Mouse (Mus musculus): ENCODE data around the gene Hexa. TPM values are rescaled to one million over a fixed set of nuclear protein-coding genes. Genes with fewer than 3 reads are reported as not detected.

Hexa gene
- polyA plus RNA-seq, 1 experiment from 2014 or later, result 47.7 TPM

DNA sequence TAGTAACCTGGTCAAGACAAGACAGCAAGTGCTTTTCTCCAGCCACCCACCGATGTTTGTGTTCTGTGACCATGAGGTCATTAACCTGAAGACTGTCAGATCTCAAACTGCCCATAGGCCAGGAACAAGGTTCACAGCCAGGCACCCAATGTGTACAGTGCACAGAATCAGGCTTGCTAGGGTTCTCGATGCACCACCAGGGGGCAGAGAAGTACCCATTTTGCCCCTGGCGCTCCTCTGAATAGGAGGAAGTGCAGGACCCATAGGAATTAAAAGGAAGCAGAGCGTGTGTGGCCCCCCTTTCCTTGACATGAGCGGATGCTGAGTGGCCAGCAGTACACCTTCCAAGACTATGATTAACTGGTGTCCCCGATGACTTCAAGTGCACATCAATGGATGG lies 27.8 kb downstream of the Hexa start:
- no peaks in the 10 kb centered on the region for H3K27me3 ChIP-seq
- H3K36me3 ChIP-seq, result peaks cover 31% of the 10 kb centered on the region
- WGBS, result 32% methylated on average over 6 of the region's 6 CpGs
- H3K9me3 ChIP-seq, result no peaks in the 10 kb centered on the region
- no peak for ATAC-seq (ENCODE audit: low FRiP score, low read depth)
- H3K4me3 ChIP-seq, result no peak overlapping the region
- no peaks in the 10 kb centered on the region for H3K4me1 ChIP-seq
- no peak overlapping the region for H3K9ac ChIP-seq (replicated peaks)
- H3K27ac ChIP-seq (replicated peaks), result no peak overlapping the region
- no peak overlapping the region for H3K4me2 ChIP-seq (replicated peaks)

DNA sequence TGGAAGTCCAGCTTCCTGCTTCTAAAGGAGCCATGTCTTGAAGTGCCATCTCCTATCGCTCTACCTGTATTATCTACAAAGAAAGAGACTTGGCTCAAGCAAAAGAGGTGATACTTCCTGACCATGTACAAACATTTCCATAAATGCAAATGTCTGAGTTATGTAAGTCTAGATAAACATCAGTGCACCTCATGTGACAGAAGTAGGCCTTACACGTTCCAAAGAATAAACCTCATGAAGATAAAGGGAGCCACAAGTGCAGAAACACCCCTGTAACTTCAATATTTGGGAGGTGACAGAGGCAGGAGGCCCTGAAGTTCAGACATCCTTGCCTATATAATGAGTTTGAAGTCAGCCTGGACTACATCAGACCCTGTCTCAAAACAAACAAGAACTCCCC lies 32.5 kb downstream of the Hexa start:
- peaks cover 14% of the 10 kb centered on the region for H3K27me3 ChIP-seq
- 85% methylated on average over 2 of the region's 2 CpGs for WGBS
- H3K4me1 ChIP-seq, result no peaks in the 10 kb centered on the region
- H3K4me2 ChIP-seq (replicated peaks), result no peak overlapping the region
- H3K36me3 ChIP-seq, result no peaks in the 10 kb centered on the region
- no peak overlapping the region for H3K9ac ChIP-seq (replicated peaks)
- no peaks in the 10 kb centered on the region for H3K9me3 ChIP-seq
- no peak overlapping the region for H3K27ac ChIP-seq (replicated peaks)
- ATAC-seq (ENCODE audit: low FRiP score, low read depth), result no peak
- no peak overlapping the region for H3K4me3 ChIP-seq

DNA sequence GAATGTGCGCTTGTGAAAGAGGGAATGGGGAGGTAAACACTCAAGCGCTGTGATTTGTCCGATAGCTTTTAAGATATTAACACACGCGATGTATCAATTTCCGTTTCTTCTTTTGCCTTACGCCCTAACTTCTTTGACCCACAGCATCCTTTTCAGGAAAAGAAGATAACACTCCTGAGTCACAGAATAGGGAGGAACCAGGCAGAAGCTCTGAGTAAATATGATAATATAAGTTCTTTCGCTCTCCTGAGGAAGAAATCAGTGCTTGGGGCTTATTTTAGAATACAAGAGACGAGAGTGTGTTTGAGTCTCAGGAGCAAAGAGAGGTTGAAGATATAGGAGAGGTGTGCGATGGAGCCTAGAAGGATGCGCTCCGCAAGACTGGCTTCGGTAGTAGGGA lies 38.1 kb downstream of the Hexa start:
- Histone ChIP-seq H3K27ac (replicated peaks) (peak overlapping the region; percentile 52), H3K4me3 (peak overlapping the region; percentile 54), H3K9ac (replicated peaks) (peak overlapping the region; percentile 59; the same call in 1 of the 2 replicates), H3K4me2 (replicated peaks) (peak overlapping the region; percentile 71), H3K36me3 (no peaks in the 10 kb centered on the region), H3K27me3 (peaks cover 50% of the 10 kb centered on the region), H3K9me3 (no peaks in the 10 kb centered on the region), H3K4me1 (peaks cover 13% of the 10 kb centered on the region)
- WGBS, result 15% methylated on average over 13 of the region's 13 CpGs
- no peak for ATAC-seq (ENCODE audit: low FRiP score, low read depth)

DNA sequence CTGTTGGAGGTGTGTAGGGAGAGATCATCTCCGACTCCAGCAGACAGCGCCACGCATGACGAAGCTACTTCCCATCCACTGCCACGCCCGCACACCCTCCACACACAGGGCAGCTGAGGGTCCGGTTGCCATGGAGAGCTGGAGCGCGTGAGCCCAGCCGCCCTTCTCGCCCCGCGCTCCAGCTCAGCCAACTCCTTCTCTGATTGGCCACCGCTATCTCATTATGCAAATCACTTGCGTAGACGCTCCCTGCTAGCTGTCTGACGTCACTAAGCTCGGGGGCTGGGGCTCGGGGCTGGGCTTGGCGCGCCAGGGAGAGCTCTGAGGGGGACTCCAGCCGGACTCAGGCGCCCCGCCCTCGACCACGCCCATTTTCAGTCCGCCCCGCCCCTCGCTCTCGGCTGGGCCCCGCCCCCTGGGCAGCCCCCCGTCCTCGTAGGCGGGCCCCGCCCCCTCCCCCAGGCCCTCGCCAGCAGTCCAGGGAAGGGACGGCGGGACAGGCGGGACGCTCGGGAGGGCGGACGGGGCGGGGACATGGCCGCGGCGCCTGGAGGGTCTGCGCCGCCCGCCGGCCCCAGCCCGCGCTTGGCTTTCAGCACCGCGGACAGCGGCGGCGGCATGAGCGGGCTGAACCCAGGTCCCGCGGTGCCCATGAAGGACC lies 38.6 kb downstream of the Hexa start, which contains the start of gene Celf6:
Celf6 (plus strand) TSS at position 74 of the 661 bp plus-strand sequence.
- under 1% methylated on average over 58 of the region's 61 CpGs for WGBS
- Histone ChIP-seq H3K4me2 (replicated peaks) (peak within 1 kb of the TSS; percentile 71), H3K4me1 (peaks cover 13% of the 10 kb centered on the region), H3K4me3 (peak within 1 kb of the TSS; percentile 54), H3K27ac (replicated peaks) (peak within 1 kb of the TSS; percentile 64), H3K9me3 (no peaks in the 10 kb centered on the region), H3K27me3 (peaks cover 51% of the 10 kb centered on the region), H3K9ac (replicated peaks) (peak within 1 kb of the TSS; percentile 59), H3K36me3 (no peaks in the 10 kb centered on the region)
- ATAC-seq (ENCODE audit: low FRiP score, low read depth), result peak; percentile 97

DNA sequence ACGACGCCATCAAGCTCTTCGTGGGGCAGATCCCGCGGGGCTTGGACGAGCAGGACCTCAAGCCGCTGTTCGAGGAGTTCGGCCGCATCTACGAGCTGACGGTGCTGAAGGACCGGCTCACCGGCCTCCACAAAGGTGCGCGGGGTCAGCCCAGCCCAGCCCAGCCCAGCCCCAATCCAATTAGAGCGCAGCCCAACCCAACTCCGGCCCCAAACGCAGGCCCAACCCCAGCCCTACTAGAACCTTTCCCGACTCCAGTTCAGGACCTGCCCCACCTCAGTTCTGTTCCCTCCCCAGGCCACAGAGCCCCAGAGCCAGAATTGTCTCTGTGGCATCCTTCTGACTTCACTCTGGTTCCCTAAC lies 39.1 kb downstream of the Hexa start:
- Histone ChIP-seq H3K4me1 (peaks cover 13% of the 10 kb centered on the region), H3K4me3 (peak overlapping the region; percentile 54), H3K27me3 (peaks cover 51% of the 10 kb centered on the region), H3K36me3 (no peaks in the 10 kb centered on the region), H3K9me3 (no peaks in the 10 kb centered on the region), H3K27ac (replicated peaks) (peak overlapping the region; percentile 64), H3K4me2 (replicated peaks) (peak overlapping the region; percentile 71), H3K9ac (replicated peaks) (peak overlapping the region; percentile 59)
- 0% methylated on average over 20 of the region's 20 CpGs for WGBS
- ATAC-seq (ENCODE audit: low FRiP score, low read depth), result peak; percentile 68

DNA sequence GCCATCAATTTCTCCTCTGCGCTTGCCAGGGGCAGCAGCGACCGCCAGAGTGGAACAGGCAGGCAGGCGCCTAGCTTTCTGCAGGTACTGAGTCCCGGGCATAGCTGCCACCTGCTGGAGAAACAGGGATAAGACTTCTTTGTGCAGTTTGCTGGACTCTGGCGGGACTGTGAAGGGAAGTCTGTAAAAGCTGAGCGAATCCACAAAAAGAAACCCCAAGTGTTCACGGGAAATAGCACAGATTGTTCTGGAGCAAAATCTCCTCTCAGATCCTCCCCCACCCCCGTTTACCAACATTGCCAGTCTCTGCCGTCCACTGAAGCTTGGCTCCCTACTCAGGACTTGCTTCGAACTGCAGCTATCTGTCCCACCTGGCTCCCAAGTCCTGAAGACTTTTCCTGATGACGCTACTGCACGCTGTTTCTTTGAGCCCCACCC lies 45.5 kb downstream of the Hexa start:
- no peaks in the 10 kb centered on the region for H3K36me3 ChIP-seq
- H3K27ac ChIP-seq (replicated peaks), result no peak overlapping the region
- peak overlapping the region; percentile 10; the same call in 1 of the 2 replicates for H3K4me3 ChIP-seq
- H3K4me2 ChIP-seq (replicated peaks), result peak overlapping the region; percentile 41
- WGBS, result 6% methylated on average over 13 of the region's 13 CpGs
- no peak for ATAC-seq (ENCODE audit: low FRiP score, low read depth)
- 0 out of 2 replicates have a peak overlapping the region, but pooled peaks have one; percentile 37 for H3K9ac ChIP-seq (replicated peaks)
- peaks cover 25% of the 10 kb centered on the region for H3K4me1 ChIP-seq
- no peaks in the 10 kb centered on the region for H3K9me3 ChIP-seq
- peaks cover 60% of the 10 kb centered on the region for H3K27me3 ChIP-seq

DNA sequence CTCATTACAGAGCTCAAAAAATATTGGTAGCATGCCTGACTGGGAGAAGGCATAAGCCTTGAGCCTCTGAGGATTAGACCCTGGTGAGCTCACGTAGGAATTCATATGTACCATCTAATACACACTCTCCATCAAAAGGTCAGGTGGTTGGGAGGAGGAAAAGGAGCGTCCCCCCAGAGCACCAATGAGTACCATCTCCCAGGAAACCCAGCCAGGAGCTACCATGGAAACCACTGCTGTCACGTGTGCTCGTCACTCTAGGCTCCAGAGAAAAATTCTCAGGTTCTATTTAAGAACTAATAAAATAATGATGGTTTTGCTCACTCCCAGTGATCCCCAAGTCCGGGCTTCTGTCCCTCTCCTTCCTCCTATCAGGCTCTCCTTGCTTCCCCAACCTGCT lies 48.9 kb downstream of the Hexa start:
- Histone ChIP-seq H3K9ac (replicated peaks) (no peak overlapping the region), H3K4me2 (replicated peaks) (no peak overlapping the region; the same call in 1 of the 2 replicates), H3K9me3 (no peaks in the 10 kb centered on the region), H3K36me3 (no peaks in the 10 kb centered on the region), H3K4me1 (peaks cover 25% of the 10 kb centered on the region), H3K27me3 (peaks cover 49% of the 10 kb centered on the region), H3K27ac (replicated peaks) (peak overlapping the region; percentile 54), H3K4me3 (no peak overlapping the region)
- no peak for ATAC-seq (ENCODE audit: low FRiP score, low read depth)
- WGBS, result 46% methylated on average over 5 of the region's 5 CpGs

DNA sequence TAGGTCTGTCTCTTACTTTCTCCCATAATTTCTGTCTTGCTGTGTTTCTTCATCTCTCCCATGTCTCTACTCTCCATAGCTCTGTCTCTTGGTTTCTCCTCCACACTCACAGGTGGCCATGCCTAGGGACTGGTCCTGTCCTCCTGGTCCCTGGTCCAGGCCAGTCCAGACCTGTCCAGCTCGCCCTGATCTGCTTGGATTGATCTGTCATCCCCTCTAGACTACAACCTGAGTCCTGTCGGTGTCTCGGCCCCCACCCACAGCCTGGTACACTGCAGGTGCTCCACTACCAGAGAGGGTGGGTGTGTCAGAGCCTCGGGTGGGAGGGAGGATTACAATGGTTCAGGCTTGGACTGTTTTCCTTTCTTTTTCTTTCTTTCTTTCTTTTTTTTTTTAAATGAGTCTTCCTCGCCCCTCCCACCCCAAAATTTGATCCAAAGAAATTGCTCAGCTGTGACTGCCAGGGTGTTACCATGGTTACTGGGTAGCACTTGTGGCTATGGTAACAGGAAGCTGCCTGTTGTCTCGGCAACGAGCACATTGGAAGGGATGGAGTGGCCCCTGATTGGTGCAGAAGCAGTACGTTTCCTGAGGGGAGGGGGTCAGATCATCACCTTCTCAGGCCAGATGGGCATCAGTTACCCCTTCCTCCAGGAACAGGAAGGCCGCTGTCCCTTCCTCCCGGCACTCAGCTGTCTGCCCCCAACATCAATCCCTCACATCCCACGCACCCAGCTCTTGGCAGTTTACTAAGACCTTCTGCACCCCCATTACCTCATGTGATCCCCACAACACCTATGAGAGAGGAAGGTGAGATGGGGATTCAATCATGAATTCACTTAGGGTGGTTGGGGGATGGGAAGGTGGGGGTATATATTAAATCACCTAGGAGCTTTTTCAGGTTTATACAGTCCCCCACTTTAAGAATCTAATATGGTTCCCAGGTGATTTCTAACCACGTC lies 49.7 kb downstream of the Hexa start:
- Histone ChIP-seq H3K9ac (replicated peaks) (no peak overlapping the region), H3K27me3 (peaks cover 48% of the 10 kb centered on the region), H3K4me2 (replicated peaks) (peak overlapping the region; percentile 42), H3K36me3 (no peaks in the 10 kb centered on the region), H3K27ac (replicated peaks) (peak overlapping the region; percentile 54), H3K4me3 (no peak overlapping the region), H3K4me1 (peaks cover 25% of the 10 kb centered on the region), H3K9me3 (no peaks in the 10 kb centered on the region)
- ATAC-seq (ENCODE audit: low FRiP score, low read depth), result peak; percentile 89
- 24% methylated on average over 12 of the region's 12 CpGs for WGBS

DNA sequence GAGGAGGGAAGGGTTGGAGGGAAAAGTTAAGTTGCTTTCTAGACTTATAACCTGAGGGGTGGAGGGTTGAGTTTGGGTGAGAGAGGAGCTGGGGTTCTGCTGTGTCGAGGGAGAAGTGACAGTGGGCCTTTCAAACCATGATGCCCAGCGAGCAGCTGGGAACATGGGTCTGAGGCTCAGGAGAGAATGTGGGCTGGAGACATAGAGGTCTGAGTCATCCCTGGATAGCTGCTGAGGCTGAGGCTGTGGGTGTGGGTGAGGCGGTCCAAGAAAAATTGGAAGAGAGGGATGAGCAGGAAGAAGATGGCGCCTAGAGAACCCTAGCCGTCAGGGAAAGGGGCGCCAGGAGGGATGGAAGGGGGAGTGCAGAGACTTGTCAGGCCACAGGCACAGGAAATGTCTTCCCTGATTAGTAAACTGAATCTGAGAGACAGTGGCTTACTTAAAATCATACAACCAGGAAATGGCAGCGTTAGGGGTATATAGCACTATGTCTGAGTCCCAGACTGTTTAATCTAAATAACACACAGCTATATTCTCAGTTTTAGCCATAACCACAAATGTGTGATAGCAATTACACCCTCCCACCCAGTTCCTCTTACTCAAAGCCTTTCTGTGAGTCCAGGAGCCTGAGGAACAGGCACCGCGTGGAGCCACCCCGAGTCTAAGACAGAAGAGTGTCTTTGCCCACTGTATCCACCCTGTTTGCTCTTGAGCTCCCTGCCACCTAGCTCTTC lies 50.5 kb downstream of the Hexa start:
- no peak overlapping the region for H3K9ac ChIP-seq (replicated peaks)
- peaks cover 25% of the 10 kb centered on the region for H3K4me1 ChIP-seq
- H3K9me3 ChIP-seq, result no peaks in the 10 kb centered on the region
- no peaks in the 10 kb centered on the region for H3K36me3 ChIP-seq
- WGBS, result 84% methylated on average over 10 of the region's 10 CpGs
- no peak for ATAC-seq (ENCODE audit: low FRiP score, low read depth)
- no peak overlapping the region for H3K4me3 ChIP-seq
- peaks cover 44% of the 10 kb centered on the region for H3K27me3 ChIP-seq
- peak overlapping the region; percentile 42 for H3K4me2 ChIP-seq (replicated peaks)
- no peak overlapping the region for H3K27ac ChIP-seq (replicated peaks)

DNA sequence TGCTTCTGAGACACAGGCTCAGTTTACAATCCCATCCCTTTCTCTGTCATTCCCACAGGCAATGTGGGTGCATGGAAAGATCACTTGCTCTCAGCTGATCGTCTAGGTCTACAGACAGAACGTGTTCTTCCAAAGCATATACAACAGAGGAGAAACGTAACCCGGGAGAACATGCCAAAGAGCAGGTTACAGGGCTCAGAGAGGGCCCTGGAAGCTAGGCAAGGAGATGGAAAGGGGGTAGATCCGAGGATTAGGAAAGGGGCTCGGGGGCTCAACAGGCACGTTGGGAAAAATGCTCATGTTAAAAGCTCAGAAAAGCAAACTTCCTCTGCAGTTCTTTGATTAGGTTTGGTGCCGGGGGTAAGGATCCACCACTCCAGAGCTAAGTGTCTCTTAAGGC lies 62.3 kb downstream of the Hexa start:
- Histone ChIP-seq H3K4me3 (no peak overlapping the region), H3K36me3 (no peaks in the 10 kb centered on the region), H3K9me3 (no peaks in the 10 kb centered on the region), H3K4me1 (no peaks in the 10 kb centered on the region), H3K27me3 (peaks cover 14% of the 10 kb centered on the region), H3K4me2 (replicated peaks) (no peak overlapping the region), H3K9ac (replicated peaks) (no peak overlapping the region), H3K27ac (replicated peaks) (no peak overlapping the region)
- 85% methylated on average over 8 of the region's 8 CpGs for WGBS
- no peak for ATAC-seq (ENCODE audit: low FRiP score, low read depth)

DNA sequence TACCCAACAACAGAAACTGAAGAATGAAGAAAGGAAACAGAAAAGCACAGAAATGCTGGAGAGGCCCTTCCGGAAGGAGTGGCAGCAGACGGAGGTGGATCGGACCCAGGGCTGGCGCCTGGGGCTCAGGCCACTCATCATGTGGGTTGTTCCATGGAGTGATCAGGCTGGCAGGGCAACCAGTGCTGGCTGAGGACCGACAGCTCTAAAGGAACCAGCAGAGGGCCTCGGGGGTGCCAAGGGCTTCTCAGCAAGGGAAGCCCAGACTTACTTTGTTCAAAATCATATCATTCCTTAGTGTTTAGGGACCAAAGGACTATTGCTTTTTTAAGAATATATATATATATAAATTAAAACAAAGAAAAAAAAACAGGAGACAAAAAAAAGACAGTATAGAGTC lies 66.6 kb downstream of the Hexa start:
- Histone ChIP-seq H3K27ac (replicated peaks) (no peak overlapping the region), H3K27me3 (peaks cover 14% of the 10 kb centered on the region), H3K4me2 (replicated peaks) (no peak overlapping the region), H3K9ac (replicated peaks) (no peak overlapping the region), H3K9me3 (no peaks in the 10 kb centered on the region), H3K4me3 (no peak overlapping the region), H3K36me3 (no peaks in the 10 kb centered on the region), H3K4me1 (no peaks in the 10 kb centered on the region)
- ATAC-seq (ENCODE audit: low FRiP score, low read depth), result no peak
- 61% methylated on average over 6 of the region's 6 CpGs for WGBS
